20 mouse cellular contexts compared by ENCODE assay signal in genomic region chr16:12932959-12933358, GRCm38 (mm10).
DNase-seq lines count a peak whose midpoint lies in the region; ATAC-seq lines count a peak whose summit lies in the region.
"Had no signal": no experiment of that assay in that cellular context is flagged by ENCODE, and none has a peak within 500 bp of the region (broad histone marks: within the 10 kb centered on the region; RNA-seq: fewer than 3 reads in every experiment).

No protein-coding gene starts in this region.

- no peaks in the 10 kb centered on the region for H3K9me3 ChIP-seq in heart, embryonic 10.5 days
- H3K9me3 ChIP-seq in limb, embryonic 13.5 days = no peaks in the 10 kb centered on the region
- no peaks in the 10 kb centered on the region for H3K9me3 ChIP-seq in limb, embryonic 10.5 days (replicated peaks)
- H3K9me3 ChIP-seq: G1E had no signal

- H3K4me1 ChIP-seq in heart, embryonic 10.5 days = no peaks in the 10 kb centered on the region
- H3K4me1 ChIP-seq in limb, embryonic 13.5 days = no peaks in the 10 kb centered on the region
- H3K4me1 ChIP-seq in limb, embryonic 10.5 days = no peaks in the 10 kb centered on the region

- peak; percentile 55 for DNase-seq in heart, adult 11 months
- no peak for DNase-seq in heart, postnatal 4 days
- DNase-seq in heart, embryonic 10.5 days (ENCODE audit: low spot score) = peak; percentile 66
- DNase-seq in heart, adult 8-10 months (ENCODE audit: low spot score) = no peak
- no peak for DNase-seq in limb, embryonic 10.5 days (ENCODE audit: low spot score)
- DNase-seq: adrenal gland, adult 2 months; adrenal gland, adult 8-10 months; adrenal gland, postnatal 10 days; adrenal gland, postnatal 14 days; adrenal gland, postnatal 25 days; adrenal gland, postnatal 36 days; B cell, adult 2 months; cerebellum, adult 11 months; cerebellum, adult 11-12 months; cerebellum, adult 18-20 months had no signal

- H3K4me3 ChIP-seq in heart, embryonic 10.5 days = no peak overlapping the region
- no peak overlapping the region for H3K4me3 ChIP-seq in limb, embryonic 13.5 days
- H3K4me3 ChIP-seq in limb, embryonic 10.5 days = no peak overlapping the region

- WGBS in heart, embryonic 10.5 days = 85% methylated on average over 3 of the region's 3 CpGs
- 90% methylated on average over 3 of the region's 3 CpGs for WGBS in limb, embryonic 13.5 days
- WGBS in limb, embryonic 10.5 days = 93% methylated on average over 3 of the region's 3 CpGs

- H3K4me2 ChIP-seq in limb, embryonic 13.5 days (replicated peaks) = no peak overlapping the region

- no peak overlapping the region for H3K9ac ChIP-seq in limb, embryonic 13.5 days

- no peak overlapping the region for H3K27ac ChIP-seq in heart, embryonic 10.5 days
- H3K27ac ChIP-seq in limb, embryonic 13.5 days = no peak overlapping the region
- no peak overlapping the region for H3K27ac ChIP-seq in limb, embryonic 10.5 days

- ATAC-seq in limb, embryonic 13.5 days (ENCODE audit: low FRiP score, low read depth) = 0 out of 2 replicates have a peak, but pooled peaks have one; percentile 15
- ATAC-seq: activated CD4-positive, CD25-positive, alpha-beta regulatory T cell, adult 4 months; CD4-positive, CD25-positive, alpha-beta regulatory T cell, adult 4 months; Patski had no signal

- no peaks in the 10 kb centered on the region for H3K36me3 ChIP-seq in heart, embryonic 10.5 days
- H3K36me3 ChIP-seq in limb, embryonic 13.5 days = no peaks in the 10 kb centered on the region
- H3K36me3 ChIP-seq in limb, embryonic 10.5 days = no peaks in the 10 kb centered on the region
- H3K36me3 ChIP-seq: G1E had no signal

- H3K27me3 ChIP-seq in heart, embryonic 10.5 days (ENCODE audit: insufficient read depth, poor library complexity, severe bottlenecking) = no peaks in the 10 kb centered on the region
- H3K27me3 ChIP-seq in limb, embryonic 13.5 days = no peaks in the 10 kb centered on the region
- H3K27me3 ChIP-seq in limb, embryonic 10.5 days (ENCODE audit: low read depth, poor library complexity, severe bottlenecking) = no peaks in the 10 kb centered on the region

Comparison
In these comparisons a context has a peak if more than half of its experiments do, and no peak if none do; other contexts are left out.
1. DNase-seq: peak in heart, adult 11 months (single experiment) and heart, embryonic 10.5 days (single experiment); none in heart, postnatal 4 days (single experiment), heart, adult 8-10 months (single experiment) and limb, embryonic 10.5 days (single experiment).